Mouse (Mus musculus) spleen, adult 12 weeks (tissue): ENCODE data around the gene Polm.

Experiments used
- DNase-seq: peaks from one replicate; pipeline ENCODE4 v3.0.0; 2022; ENCODE audit warnings: low spot score

The Polm gene

GRCm38 (mm10) chr11:5803551-5803981, 34.2 kb downstream of the Polm start, which contains the start of gene Pgam2:
Gene Pgam2, minus strand, starts transcription at chr11:5803733.
- DNase-seq = no peak

- no peak for DNase-seq
Measured at GRCm38 (mm10) chr11:5802457-5803217, 35.2 kb downstream of the Polm start.

DNA sequence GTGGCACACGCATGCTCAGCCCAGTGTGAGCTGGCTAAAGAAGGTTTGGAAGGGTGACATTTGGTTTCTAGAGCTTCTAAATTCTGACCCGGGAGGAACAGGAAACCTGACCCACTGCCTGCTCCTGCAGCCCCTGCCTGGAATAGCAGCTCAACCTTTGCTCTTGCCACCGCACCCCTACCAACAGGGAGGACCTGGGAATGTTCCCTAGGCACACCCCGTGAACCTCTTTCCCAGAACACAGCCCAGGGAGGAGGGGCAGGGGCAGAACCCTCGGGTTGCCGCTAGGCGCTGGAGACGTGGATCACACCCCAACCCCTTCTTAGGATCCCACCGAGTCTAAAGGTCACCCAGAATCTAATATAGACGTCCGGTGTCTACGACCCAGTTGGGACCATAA, 35.8 kb downstream of the Polm start:
- no peak for DNase-seq

DNA sequence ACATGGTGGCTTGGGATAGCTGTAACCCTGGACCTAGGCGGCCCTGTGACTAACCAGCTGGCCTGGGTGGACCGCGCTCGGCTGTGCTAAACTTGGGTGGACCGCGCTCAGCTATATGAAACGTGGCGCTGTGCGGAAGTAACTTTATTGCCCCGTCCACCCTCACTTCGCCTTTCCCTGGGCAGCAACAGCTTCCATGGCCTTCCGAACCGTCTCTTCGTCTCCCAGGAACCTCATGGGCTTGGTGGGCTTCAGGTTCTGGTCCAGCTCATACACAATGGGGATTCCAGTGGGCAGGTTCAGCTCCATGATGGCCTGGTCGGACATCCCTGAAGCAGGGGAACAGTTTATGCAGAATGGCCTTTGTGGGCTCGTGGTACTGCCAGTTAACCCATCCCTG, 36.3 kb downstream of the Polm start:
- no peak for DNase-seq

DNA sequence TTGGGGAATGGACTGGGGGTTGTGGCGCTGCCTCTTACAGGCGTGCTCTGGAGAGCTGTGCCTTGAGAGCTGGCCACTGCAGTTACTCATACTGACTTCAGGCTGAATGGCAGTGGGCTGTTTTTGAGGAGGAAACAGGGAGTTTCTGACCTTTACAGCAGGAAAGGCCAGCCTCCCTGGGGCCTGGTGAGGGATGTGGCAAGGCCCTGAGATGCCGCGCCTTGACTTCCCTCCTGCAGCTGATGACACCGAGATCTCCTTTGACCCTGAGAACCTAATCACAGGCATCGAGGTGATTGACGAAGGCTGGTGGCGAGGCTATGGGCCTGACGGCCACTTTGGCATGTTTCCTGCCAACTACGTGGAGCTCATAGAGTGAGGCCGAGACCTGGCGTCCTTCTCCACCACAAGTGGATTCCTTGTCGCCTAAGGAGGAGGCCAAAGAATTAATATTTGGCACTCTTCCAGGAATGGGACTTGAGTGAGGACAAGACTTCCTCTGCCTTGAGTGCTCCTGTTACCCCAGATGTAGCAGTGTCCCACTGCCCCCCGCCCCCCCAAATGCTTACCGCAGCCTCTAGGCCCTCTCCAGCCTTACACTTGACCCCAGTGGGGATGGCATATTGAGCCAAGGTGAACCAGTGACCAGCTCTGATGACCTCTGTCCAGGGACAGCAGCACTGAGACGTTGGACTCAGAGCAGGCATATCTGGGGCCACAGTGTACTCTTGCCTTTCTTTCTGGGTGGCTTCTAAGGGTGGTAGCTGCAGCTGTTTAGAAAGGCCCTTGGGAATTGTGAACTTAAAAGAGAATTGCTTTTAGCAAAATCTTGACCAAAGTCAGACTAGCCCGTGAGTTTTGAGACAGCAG, 38.0 kb downstream of the Polm start:
- no peak for DNase-seq

- DNase-seq = no peak
Measured at GRCm38 (mm10) chr11:5797928-5798327, 39.9 kb downstream of the Polm start.

GRCm38 (mm10) chr11:5797371-5797770, 40.4 kb downstream of the Polm start:
- DNase-seq = no peak

DNA sequence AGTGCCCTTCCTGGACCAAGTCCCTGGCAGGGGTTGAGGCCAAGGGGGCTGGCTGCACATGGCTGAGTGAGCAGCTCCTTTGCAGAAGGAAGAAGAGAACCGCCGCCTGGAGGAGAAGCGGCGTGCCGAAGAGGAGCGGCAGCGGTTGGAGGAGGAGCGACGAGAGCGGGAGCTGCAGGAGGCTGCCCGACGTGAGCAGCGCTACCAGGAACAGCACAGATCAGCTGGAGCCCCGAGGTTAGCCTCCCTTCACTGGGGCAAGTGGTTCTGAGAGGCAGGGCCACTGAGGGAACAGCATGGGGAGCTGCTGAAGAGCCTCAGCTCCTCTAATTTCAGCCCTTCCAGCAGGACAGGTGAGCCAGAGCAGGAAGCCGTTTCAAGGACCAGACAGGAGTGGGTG, 40.9 kb downstream of the Polm start:
- DNase-seq = no peak

- no peak for DNase-seq
Measured at GRCm38 (mm10) chr11:5795706-5796105, 42.1 kb downstream of the Polm start.

GRCm38 (mm10) chr11:5795290-5795689, 42.5 kb downstream of the Polm start:
- no peak for DNase-seq

GRCm38 (mm10) chr11:5790431-5790830, 47.4 kb downstream of the Polm start:
- no peak for DNase-seq

- peak; percentile 21 for DNase-seq
Measured at GRCm38 (mm10) chr11:5789754-5790333, 48.0 kb downstream of the Polm start.

GRCm38 (mm10) chr11:5789071-5789753, 48.6 kb downstream of the Polm start:
- DNase-seq = peak; percentile 28

- peak; percentile 97 for DNase-seq
Measured at GRCm38 (mm10) chr11:5788056-5789014, 49.5 kb downstream of the Polm start, which contains the start of gene Dbnl. Gene Dbnl, plus strand, starts transcription at chr11:5788488.

DNA sequence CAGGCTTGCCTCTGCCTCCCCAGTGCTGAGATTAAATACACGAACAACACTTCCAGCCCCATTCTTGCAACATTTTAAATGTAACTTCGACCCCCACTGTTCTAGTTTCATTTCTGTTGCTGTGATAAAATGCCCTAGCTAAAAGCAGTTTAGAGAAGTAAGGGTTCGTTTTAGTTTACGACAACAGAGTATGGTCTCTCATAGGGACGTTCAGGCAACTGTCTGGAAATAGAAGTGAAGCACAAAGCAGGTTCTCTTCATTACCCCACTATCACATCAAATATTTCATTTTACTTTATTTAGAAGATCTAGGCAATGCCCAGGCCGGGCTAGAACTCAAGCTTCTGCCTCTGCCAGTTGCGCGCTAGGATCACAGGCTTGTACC, 50.2 kb downstream of the Polm start:
- DNase-seq = no peak

DNA sequence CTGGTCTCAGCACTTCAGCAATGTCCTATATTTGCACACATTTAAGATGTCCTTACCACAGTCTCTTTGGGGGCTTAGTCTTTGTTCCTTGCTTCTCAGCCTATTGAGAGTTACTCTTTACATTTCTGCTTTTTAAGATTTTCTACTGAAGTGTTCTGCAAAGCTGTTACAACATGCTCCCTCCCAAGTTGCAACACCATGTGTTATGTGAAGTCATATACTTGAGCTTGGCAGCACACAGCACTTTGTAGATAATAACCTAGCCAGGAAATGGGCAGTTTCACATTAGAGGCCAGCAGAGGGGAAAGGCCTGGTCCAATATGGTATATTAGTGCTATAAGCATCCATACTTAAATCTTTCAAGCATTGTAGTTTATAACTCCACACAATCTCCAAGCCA, 52.1 kb downstream of the Polm start:
- no peak for DNase-seq

- no peak for DNase-seq
Measured at GRCm38 (mm10) chr11:5782199-5782944, 55.4 kb downstream of the Polm start.

DNA sequence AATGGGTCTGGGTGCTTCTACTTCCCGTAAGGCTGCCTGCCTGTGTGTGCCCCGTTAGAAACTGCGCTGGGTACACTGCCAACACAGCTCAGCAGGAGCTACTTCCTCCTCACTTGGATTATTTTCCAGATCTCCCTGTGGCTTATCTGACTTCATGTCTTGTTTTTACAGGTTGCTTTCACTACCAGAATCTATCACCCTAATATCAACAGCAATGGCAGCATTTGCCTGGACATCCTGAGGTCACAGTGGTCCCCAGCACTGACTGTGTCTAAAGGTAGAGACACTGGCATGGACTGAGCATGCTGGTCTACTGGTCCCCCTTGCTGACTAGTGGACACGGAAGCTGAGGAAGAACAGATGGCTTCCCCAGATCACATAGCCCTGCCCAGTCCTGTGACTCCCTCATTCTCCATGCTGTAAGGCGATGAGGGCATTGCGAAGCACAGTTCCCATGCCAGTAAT, 57.7 kb downstream of the Polm start:
- no peak for DNase-seq

- no peak for DNase-seq
Measured at GRCm38 (mm10) chr11:5778481-5778880, 59.3 kb downstream of the Polm start.
